Mouse (Mus musculus) adrenal gland, postnatal 14 days (tissue): ENCODE measurements around the gene Ttl. TPM values are rescaled to one million over a fixed set of nuclear protein-coding genes. Genes with fewer than 3 reads are reported as not detected.
A peak's percentile ranks its signal among the peaks of the same experiment; 100 is the strongest.

Source experiments
- DNase-seq: peaks from one replicate; pipeline ENCODE4 v3.0.0; 2021; ENCODE audit warnings: mixed read lengths
- long read RNA-seq, 2 experiments: library from polyadenylated mRNA; stranded (forward); transcript quantifications; one replicate each; pipeline ENCODE4 v2.0.0; 2021
- total RNA-seq: library from RNA; stranded (reverse); gene quantifications from 2 replicates; pipeline ENCODE4 v1.2.3, GENCODE M21; 2021

Gene Ttl
- total RNA-seq, result 11.0 and 11.2 TPM in 2 replicates
- long read RNA-seq, experiment 1, full-length matches to known transcripts, result 9 of 11 reads
- long read RNA-seq, experiment 1, partial matches to known transcripts, result 0 of 11 reads
- long read RNA-seq, experiment 1, other reads (novel, unspliced or antisense), result 2 of 11 reads
- long read RNA-seq, experiment 2, full-length matches to known transcripts, result 5 of 9 reads
- long read RNA-seq, experiment 2, partial matches to known transcripts, result 1 of 9 reads
- long read RNA-seq, experiment 2, other reads (novel, unspliced or antisense), result 3 of 9 reads

DNA sequence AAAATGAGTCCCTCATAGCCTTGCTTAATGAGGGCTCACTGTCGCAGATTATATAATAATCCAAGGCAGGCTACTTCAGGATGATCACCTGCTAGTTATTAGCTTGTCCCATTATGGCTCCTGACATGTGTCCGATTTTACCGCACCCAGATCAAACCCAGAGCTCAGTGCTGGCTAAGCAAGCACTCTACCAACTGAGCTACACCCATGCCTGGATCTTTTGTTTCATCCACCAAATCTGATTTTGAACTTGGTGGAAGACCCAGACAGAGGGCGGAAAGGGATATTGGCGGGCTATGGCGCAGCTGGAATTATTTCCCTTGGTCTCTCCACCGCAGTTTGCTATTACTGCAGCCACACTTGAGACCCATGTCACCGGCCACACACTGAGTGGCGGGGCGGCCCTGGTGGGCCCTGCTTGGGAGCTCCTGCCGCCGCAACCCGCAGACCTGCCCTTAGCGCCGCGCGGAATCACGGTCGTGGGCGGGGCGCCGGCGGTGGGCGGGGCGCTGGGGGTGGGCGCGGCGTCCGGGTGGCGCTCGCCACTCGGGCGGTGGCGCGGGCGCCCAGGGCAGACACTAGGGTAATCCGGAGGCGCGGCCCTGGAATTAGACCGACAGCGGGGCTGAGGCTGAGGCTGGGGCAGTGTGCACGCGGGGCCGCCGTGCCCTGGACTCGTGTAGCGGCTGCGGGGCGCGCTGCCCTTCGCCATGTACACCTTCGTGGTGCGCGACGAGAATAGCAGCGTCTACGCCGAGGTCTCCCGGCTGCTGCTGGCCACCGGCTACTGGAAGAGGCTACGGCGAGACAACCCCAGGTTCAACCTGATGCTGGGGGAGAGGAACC is at the start of gene Ttl:
Gene Ttl, plus strand, starts transcription at position 506 of the 846 bp plus-strand sequence.
- peak; percentile 89 for DNase-seq

DNA sequence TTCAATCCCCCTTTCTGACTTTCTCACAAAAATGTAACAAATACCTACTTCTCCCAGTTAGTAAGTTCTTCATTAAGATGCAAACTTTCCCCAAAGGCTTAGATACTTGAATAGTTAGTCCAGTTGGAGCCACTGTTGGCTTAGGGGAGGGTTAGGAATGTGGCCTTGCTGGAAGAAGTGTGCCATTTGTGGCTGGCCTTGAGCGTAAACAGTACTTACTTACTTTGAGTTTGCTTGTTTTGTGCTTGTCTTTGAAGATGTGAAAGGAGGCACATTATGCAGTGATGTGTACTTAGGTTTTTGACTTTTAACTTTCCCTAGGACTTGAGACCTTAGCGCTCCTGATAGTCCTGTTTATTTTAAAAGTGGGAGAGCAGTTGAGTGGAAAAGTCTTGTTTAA is 45.6 kb upstream of the Ttl start:
- DNase-seq, result peak; percentile 50

DNA sequence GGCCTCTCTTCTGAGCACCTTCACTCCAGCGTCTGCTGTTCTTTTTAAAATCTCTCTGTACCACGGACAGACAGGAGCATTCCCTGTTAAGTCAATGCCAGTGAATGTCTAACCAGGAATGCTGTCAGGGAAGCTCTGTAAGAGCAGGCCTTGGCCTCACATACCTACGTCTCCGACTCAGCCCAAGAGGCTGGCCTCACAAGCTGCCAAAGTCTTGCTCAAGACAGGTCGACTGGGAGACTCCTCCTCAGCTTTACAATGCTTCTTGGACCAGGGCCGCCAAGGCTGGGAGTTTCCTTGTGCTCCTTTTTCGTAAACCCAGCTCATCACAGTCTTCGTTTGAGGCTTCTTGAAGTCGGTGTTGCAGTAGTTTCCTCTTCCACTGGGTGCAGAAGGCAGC is 40.9 kb upstream of the Ttl start:
- peak; percentile 45 for DNase-seq

DNA sequence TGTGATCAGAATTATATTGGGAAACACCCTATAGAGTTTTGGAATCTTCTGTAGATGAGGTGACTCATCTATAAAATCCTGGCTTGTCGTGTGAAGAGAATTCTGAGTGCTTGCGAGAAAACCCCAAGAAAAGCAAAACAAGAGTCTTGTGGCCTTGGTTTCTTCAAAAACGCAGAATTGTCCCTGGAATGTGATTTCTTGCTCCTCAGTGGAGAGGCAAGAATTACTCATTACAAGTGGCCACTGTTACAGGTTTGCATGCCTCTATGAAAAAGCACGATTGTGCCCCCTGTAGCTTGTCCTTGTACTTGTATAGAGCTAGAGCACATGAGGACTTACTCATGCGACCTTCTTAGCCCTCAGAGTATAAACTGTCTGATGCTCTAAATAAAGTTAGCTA is 30.4 kb upstream of the Ttl start:
- DNase-seq, result no peak

DNA sequence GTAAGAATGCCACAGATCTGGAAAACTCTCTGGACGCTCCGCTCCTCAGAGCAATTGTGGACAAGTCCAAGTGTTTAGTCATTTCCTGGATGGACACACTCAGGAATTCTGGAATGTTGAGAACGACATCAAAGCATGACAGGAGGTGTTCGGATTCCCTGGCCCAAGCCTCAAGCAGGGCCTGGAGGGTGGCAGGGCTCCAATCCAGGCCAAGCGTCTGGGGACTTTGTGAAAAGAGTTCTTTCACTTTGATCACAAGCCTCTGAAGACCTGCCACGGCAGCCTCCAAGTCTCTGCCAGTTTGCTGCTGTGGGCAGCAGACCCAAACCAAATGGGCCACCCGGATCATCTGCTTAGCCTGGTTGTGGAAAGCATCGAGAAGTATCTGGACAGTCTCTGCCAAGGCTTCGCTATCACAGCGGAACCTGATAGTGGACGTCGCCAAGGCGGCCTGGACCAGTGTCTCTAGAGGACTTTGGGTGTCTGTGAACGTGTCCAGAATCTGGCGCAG is 27.3 kb upstream of the Ttl start:
- peak; percentile 29 for DNase-seq

DNA sequence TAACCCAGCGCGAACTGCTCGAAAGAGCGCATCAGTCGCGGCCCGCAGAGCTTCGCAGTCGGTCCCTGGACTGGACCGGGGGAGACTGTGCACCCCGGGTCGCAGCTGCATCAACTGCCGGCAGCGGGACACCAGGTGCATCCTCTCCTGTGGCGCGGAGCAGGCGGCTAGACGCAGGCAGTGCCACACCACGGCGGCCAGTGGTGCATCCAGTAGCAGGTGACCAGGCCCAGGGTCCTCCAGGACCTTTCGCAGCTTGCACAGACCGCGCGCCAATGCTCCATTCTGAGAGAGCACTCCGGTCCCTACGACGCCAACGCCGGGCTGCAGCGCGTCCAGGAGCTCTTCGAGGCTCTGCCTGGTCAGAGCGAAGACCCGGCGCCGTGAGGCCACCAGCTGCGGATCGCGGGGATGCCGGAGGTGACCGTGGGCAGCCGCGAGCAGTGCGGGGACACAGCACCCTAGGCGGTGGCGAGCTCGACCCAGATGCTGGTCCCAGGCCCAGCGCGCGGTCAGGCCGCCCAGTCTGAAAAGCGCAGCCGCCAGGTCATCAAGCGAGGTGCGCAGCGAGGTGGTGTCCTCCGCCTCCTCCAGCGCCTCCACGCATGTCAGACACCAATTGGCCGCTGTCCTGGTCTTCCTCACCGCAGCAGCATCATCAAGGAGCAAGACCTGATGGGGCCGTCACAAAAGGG is 26.7 kb upstream of the Ttl start:
- DNase-seq, result peak; percentile 45

DNA sequence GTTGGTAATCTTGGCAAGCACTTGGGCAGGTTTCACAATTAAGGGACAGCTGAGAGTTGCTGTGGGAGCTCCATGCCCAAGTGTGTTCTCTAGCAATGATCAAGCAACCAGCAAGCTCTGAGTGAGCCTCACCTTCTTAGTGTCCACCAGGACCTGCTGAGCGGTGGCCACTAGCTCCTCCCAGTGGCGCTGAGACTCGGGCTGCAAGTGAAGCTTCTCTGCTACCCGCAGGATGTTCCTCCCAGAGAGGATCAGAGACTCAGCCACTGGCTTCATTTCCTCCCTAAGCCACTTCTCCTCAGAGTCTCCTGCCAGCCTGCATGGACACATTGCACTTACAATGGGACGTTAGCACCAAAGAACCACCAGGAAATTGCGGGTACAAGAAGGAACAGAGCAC is 25.2 kb upstream of the Ttl start:
- peak; percentile 11 for DNase-seq

DNA sequence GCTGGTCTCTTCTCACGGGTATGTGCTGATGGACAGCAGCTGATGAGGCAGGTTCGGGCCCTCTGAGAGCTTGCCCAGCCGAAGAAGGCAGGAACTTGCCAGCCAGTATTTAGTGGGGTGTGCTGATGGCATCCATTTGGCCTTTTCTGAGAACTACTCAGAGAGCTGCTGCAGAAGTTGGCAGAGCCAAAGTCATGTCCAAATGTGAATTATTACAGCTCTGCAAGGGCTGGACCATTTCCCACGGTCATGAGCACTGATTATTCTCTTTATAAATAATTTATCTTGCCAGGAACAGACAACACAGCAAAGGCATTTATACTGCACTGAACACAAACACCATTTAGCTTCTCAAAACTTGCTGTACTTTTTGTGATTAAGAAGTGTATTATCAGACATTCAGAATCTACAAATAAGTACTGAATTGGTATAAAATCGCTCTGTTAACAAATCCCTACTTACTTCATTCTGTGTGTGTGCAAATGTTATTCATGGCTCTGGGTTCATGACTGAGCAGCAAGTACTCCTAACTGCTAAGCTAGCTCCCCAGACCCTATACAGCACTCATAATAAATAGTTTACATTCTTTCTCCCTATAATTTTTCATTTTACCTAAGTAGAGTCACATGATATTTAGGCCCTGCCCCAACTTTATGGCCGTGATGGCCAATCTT is 19.4 kb upstream of the Ttl start:
- DNase-seq, result peak; percentile 82

DNA sequence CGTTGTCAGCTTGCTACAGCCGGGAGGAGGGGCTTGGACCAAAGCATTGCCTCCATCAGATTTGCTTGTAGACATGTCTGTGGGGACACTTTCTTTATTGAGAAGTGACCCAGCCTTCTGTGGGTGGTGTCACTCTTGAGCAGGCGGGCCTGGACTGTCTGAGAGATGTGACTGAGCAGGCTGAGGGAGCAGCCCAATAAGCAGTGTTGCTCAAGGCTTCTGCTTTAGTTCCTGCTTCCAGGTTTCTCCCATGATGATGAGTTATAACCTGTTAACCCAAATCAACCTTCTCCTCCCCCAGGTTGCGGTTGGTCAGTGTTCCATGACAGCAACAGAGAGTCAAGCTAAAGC is 18.9 kb upstream of the Ttl start:
- DNase-seq, result peak; percentile 22

DNA sequence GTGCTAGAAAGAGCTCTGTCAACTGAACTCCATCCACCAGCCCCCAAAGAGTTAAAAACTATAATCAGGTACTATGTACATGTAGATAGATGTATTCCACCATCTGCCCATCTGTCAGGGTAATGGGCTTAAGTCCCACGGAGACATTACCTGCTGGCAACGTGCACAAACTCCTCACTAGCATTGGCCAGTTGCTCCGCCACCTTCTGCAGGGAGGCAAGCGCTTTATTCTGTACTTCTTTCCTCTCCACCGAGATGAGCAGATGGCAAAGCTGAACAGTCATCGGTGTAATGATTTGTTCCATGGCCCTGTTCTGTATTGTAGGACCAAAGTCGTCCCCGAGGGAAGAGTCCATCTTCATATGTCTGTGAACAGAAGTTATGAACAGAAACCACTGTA is 17.9 kb upstream of the Ttl start, which contains the start of gene Vinac1:
Gene Vinac1, minus strand, starts transcription at position 362 of the 400 bp plus-strand sequence.
- DNase-seq, result no peak

DNA sequence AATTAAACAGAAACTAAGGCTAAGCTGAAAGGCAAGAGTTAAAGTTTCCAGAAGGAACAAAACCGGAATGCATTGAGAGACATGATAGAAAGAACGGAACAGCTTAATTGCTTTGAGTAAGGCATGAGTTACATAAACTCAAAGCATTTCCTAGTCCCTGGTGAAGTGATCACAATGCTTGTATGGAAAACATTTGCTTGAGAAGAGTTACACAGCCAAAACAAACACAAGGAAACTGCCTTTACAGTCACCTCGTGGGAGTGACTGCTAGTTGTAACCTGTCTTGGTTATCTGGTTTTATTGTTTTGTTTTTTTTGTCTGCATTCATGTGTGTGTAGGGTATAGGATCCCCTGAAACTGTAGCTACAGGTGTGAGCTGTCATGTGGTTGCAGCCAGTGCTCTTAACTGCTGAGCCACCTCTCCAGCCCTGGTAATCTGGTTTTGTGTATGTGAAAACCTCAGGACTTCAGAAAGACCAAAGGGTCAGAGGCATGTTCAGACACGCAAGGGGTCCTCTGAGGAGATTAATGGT is 13.2 kb upstream of the Ttl start:
- no peak for DNase-seq

DNA sequence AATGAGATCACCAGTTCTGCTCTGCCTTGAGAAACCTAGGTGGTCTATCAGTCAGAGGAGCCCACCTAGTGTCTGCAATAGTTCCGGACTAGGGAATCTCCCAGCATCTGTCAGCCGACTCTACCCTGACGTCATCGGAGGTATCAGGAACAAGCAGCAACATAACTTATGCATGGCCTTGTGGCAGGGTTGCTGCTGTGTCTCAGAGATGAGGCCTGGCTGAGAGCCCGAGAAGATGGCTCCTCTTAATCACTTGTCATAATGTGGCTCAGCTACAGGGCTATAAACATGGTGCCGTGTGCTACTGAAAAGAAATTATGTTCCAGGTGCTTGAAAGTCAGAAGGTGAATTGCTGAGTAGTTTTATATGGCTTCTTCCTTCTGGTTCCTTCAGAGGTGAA is 10.0 kb upstream of the Ttl start:
- DNase-seq, result peak; percentile 43

DNA sequence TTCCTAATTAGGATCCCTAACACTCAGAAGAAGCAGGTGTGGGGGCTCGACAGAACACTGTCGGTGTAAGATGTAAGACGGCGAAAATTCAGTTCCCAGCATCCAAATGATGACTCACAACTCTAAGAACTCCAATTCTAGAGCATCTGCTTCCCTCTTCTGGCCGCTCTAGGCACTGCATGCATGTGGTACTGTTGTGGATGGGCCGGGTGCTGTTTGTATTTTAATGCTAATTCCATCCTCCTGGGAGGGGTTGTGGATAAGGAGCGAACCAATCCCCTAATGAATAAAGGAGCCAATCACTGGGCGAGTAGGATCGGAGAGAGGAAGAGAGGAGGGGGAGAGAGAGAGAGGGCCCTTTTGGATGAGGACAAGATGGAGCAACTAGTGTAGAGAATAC is 9.1 kb upstream of the Ttl start:
- no peak for DNase-seq

DNA sequence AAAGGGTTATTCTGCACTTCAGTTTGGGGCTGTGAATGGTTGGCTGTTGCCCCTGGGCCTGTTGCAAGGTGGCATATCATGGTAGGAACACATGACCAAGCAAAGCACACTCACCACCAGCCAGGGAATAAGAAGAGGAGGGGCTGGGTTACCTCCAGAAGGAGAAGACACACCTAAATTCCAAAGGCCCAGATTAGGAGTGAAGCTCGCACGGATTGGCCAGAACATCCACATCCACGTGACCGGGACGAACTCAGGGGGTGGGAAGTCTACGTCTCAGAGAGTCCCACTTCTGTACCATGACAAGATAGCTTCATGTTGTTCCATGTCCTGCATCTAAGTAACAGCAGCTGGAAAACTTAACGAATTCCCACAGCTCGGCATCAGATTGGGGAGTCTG is 8.5 kb upstream of the Ttl start:
- DNase-seq, result no peak

DNA sequence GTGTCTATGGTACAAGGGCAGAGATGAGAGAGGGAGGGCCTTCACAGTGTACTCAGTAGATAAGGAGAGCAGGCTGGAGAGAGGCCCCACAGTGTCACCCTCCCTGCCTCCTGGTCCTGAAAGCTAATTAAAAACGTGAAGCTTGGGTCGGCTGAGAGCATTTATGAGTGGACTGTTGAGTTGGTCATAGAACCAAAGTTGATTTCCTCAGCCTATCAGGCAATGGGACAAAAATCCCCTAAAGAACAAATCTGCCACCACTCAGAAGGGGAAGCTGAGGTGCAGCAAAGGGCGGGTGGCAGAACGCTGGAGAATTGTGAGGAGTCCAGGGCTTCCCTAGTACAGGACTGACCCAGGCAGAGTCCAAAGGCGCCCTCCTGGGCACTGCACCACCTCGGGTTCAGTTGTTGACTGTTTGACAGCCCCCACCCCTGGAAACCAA is 7.8 kb upstream of the Ttl start:
- no peak for DNase-seq

DNA sequence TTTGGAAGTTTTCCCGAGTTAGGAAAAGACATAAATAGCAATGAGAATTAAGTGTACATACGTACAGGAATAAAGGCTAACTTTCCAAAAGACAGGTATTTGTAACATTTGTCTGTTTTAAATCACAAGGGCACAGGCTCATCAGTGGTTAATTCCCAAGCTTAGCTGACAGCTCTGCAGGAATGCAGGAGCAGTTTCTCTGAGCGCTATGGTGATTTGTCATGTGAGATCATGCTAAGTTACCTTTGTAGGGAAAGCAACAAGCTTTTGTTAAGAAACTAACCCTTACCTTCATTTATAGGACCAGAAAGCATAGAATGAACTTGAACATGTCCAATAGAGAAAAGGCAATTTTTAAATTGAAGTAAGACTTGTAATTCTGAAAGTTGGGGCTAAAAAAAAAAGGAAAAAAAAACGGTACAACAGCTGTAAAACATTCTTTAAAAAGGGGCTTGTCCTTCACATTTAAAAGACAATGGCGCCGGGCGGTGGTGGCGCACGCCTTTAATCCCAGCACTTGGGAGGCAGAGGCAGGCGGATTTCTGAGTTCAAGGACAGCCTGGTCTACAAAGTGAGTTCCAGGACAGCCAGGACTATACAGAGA is 4.2 kb upstream of the Ttl start:
- DNase-seq, result no peak

DNA sequence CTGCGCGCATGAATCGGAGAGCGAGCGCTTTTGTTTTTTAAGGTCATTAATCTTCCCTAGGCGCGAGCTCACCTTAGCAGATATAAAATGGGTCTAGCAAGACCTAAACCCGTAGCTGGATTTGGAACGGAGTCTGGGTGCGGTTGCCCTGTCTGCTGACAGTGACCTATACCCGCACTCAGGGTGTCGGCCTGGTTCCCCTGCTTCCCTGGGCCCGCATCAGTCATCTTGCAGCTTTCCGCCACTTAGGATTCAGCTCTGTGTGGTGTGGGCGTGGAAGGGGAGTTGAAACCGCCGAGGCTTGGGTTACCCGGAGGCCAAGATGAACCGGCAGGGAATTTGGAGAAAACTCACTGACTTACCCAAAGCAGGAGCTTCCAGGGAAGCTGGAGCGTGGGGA is 584 bp downstream of the Ttl start:
- DNase-seq, result peak; percentile 80

DNA sequence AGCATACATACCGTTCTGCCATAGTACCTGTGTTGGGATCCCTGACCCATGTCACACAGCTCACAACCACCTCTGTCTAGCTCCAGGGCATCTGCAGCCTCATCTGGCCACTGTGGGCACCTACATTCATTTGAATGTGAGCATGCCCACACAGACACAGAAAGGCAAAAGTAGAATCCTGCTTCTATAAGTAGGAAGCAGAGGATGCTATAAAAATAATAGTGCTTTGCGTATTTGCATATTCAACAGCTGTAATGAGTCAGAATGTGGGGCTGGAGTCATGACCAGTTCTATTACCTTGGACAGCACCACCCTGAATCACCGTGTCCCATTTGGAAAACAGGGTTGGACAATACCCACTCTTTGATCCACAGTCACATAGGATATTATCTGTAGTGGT is 4.6 kb downstream of the Ttl start:
- DNase-seq, result no peak

DNA sequence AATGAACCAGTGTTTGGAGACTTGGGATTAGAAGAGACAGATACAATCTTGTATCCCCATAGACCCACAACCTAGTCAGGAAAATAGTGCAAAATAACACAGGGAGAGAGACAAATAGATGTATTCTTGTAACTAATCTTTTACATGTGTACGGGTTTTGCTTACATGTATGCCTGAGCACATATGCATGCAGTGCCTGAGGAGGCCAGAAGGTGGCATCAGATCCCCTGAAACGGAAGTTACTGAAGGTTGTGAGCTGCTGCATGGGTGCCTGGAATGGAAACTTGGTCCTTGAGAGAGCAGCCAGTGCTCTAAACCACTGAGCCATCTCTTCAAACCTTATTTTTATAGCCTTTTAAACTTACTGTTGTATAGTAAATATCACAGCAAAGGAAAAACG is 12.6 kb downstream of the Ttl start:
- DNase-seq, result no peak

DNA sequence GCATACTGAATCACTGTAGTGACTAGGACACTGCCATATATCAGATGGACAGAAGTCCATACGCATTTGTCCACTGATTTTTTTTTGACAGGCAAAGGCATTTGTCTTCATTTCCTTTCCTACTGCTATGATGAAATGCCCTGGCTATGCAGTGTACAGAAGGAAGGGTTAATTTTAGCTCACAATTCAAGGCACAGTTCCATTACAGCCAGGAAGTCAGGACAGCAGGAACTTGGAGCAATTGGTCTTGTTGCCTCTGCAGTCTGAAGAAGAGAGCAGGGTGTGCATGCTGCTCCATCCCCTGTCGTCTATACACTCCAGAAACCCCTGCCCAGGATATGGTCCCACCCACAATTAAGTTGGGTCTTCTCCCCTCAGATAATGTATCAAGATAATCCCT is 13.5 kb downstream of the Ttl start:
- no peak for DNase-seq

DNA sequence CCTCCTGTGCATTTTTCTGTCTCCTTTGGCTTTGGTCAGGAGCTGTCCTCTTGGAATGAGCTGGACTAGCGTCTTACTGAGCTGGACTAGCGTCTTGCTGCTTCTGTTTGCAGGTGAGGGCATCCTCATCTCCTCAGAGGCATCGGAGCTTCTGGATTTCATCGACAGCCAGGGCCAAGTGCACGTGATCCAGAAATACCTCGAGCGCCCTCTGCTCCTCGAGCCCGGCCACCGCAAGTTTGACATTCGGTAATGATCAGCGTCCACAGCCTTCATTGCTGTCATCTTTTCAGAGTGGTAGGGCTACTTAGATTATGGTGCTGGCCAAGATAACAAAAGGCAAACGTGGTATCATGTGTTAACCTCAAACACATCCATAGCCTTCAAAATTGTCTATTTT is 15.4 kb downstream of the Ttl start:
- no peak for DNase-seq

DNA sequence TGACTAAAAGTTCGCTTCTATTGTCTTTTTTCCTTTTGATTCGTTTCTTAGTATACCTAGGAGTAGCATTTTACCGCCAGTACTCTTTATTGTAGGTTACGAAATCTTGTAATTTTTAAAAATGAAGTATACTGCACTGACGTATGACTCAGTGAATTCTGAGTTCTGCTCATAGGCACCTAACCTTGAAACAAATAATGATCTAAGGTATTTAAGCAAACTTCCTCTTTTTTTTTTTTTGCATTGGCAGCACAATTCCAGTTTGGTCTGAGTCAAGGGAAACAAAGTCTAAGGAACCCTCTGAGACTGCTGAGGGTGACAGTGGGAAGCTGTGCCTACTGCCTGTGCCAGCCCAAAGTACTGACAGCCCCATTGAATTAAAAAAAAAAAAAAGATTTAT is 17.8 kb downstream of the Ttl start:
- no peak for DNase-seq
